Mouse (Mus musculus) urinary bladder, postnatal 14 days (tissue): Measurements from ENCODE around the gene Pnpla2.

ENCODE experiments used
- DNase-seq: peaks from one replicate; pipeline ENCODE4 v3.0.0; 2021; ENCODE audit warnings: low spot score

Pnpla2 gene

GRCm38 (mm10) chr7:141467230-141468030 lies 12.4 kb downstream of the Pnpla2 start, which contains the start of gene Cd151:
TSS of gene Cd151 (plus strand) at chr7:141467392.
- peak; percentile 93 for DNase-seq

- DNase-seq: no peak
These were observed 13.1 kb downstream of the Pnpla2 start for GRCm38 (mm10) chr7:141468164-141468521.

- DNase-seq: peak; percentile 78
These were observed 13.7 kb downstream of the Pnpla2 start for GRCm38 (mm10) chr7:141468522-141469211.

GRCm38 (mm10) chr7:141469352-141469751 lies 14.4 kb downstream of the Pnpla2 start:
- DNase-seq: no peak

GRCm38 (mm10) chr7:141469901-141470636 lies 15.1 kb downstream of the Pnpla2 start:
- no peak for DNase-seq

- DNase-seq: no peak
These were observed 15.6 kb downstream of the Pnpla2 start for GRCm38 (mm10) chr7:141470637-141470944.

- DNase-seq: no peak
These were observed 16.2 kb downstream of the Pnpla2 start for GRCm38 (mm10) chr7:141471236-141471635.

GRCm38 (mm10) chr7:141472226-141472625 lies 17.2 kb downstream of the Pnpla2 start:
- DNase-seq: no peak

- no peak for DNase-seq
These were observed 17.8 kb downstream of the Pnpla2 start for GRCm38 (mm10) chr7:141472763-141473162.

GRCm38 (mm10) chr7:141474160-141474559 lies 19.2 kb downstream of the Pnpla2 start:
- no peak for DNase-seq

GRCm38 (mm10) chr7:141475011-141475804 lies 20.2 kb downstream of the Pnpla2 start, which contains the start of the genes Polr2l and Tspan4:
TSS of gene Polr2l (minus strand) at chr7:141475132.
TSS of gene Tspan4 (plus strand) at chr7:141475240.
- DNase-seq: peak; percentile 85

GRCm38 (mm10) chr7:141475805-141476158 lies 20.8 kb downstream of the Pnpla2 start:
- no peak for DNase-seq

- DNase-seq: peak; percentile 86
These were observed 21.4 kb downstream of the Pnpla2 start for GRCm38 (mm10) chr7:141476226-141476980.

GRCm38 (mm10) chr7:141476981-141477370 lies 22.0 kb downstream of the Pnpla2 start:
- no peak for DNase-seq

GRCm38 (mm10) chr7:141477578-141478269 lies 22.7 kb downstream of the Pnpla2 start:
- no peak for DNase-seq

GRCm38 (mm10) chr7:141478270-141478748 lies 23.3 kb downstream of the Pnpla2 start:
- no peak for DNase-seq

GRCm38 (mm10) chr7:141480842-141481497 lies 26.0 kb downstream of the Pnpla2 start:
- peak; percentile 53 for DNase-seq

GRCm38 (mm10) chr7:141481498-141482401 lies 26.8 kb downstream of the Pnpla2 start:
- DNase-seq: no peak

GRCm38 (mm10) chr7:141482531-141483024 lies 27.6 kb downstream of the Pnpla2 start:
- no peak for DNase-seq
